Mouse (Mus musculus) embryonic facial prominence, embryonic 13.5 days (tissue): ENCODE measurements around the gene Wnt5a. TPM values are rescaled to one million over a fixed set of nuclear protein-coding genes. Genes with fewer than 3 reads are reported as not detected.

ENCODE experiments used
- ATAC-seq: fragments of 200-750 bp; cut with Nextera tagmentation; 2 replicates; pipeline ENCODE4 v1.8.0; 2017; ENCODE audit warnings: low read depth; ENCODE audit not compliant: insufficient number of reproducible peaks, insufficient read depth, low FRiP score, low TSS enrichment
- H3K27ac ChIP-seq: fragments of 300-500 bp; sonication (generic); 2 replicates; pipeline ENCODE4 v1.5.1; 2015; ENCODE audit warnings: moderate library complexity, mild to moderate bottlenecking, inconsistent platforms
- H3K27me3 ChIP-seq: fragments of 300-500 bp; sonication (generic); 2 replicates; pipeline ENCODE4 v1.6.1; 2015; ENCODE audit warnings: mild to moderate bottlenecking, inconsistent platforms
- H3K36me3 ChIP-seq: fragments of 300-500 bp; sonication (generic); 2 replicates; pipeline ENCODE4 v1.6.1; 2015; ENCODE audit warnings: mild to moderate bottlenecking, inconsistent platforms
- H3K4me1 ChIP-seq: fragments of 300-500 bp; sonication (generic); 2 replicates; pipeline ENCODE4 v1.6.1; 2015; ENCODE audit warnings: inconsistent platforms
- H3K4me2 ChIP-seq: fragments of 300-500 bp; sonication (generic); 2 replicates; pipeline ENCODE4 v1.6.1; 2015; ENCODE audit warnings: moderate library complexity, mild to moderate bottlenecking, inconsistent platforms
- H3K4me3 ChIP-seq: fragments of 300-500 bp; sonication (generic); 2 replicates; pipeline ENCODE4 v1.5.1; 2015; ENCODE audit warnings: mild to moderate bottlenecking, inconsistent platforms
- H3K9ac ChIP-seq: fragments of 300-500 bp; sonication (generic); 2 replicates; pipeline ENCODE4 v1.6.1; 2015; ENCODE audit warnings: mild to moderate bottlenecking, inconsistent platforms
- H3K9me3 ChIP-seq: fragments of 300-500 bp; sonication (generic); 2 replicates; pipeline ENCODE4 v1.6.1; 2016; ENCODE audit warnings: inconsistent platforms
- WGBS: fragments of 180-500 bp; shearing (Covaris S2); methylation state at CpG from one replicate; pipeline ENCODE4 v1.1.7; 2015; ENCODE audit warnings: mixed read lengths; 5-methylcytosine and 5-hydroxymethylcytosine counted together
- polyA plus RNA-seq: library from polyadenylated mRNA; unstranded; fragments of >200 nt; fragmentation: Nextera tagmentation; extraction: Ambion mirVana; gene quantifications from 2 replicates; pipeline ENCODE4 v1.2.1, GENCODE M21; 2015

Wnt5a gene
- polyA plus RNA-seq = 280 and 323 TPM in 2 replicates

DNA sequence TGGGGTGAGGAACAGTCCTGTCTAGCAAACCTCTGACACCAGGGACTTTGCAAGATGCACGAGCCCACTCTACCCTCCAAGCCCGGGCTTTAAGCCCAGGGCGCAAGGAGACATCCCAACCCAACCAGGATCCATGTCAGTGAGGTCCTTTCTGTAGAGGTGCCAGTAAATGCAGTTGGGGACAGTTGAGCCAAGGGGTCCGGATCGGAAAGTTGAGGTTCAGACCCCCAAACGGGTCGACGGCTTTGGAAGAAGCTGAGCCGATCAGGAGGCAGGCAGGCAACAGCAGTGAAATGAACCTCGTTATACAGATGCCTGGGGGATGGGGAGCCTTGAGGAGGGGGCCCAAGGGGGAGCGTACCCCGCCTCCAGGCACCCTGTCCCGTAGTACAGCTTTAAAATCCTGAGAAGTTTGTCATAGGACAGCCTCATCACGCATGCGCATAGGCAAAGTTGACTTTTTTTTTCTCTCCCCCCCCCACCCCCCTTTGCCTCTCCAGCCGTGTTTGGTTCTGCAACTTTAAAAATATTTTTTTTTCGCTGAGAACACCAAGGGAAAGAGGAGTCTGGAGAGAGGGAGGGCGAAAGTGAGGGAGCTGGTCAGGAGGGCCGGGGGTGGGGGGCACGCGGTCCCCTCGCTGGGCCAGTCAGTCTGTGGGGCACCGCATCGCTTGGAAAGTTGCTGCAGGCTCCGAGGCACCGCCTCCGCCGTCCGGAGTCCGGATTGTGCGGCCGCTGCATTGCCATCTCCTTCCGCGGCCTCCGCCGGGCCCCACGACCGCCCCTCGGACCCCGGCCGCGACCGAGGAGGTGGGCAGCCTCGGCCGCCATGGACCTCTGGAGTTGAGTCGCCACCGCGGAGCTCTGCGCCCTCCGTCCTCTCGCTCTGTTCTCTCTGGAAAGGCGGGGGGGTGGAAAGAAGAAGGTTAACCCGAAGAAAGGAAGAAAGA lies at the start of gene Wnt5a:
Wnt5a (plus strand) TSS at position 650 of the 950 bp plus-strand sequence.
- Histone ChIP-seq H3K27me3 (no peaks in the 10 kb centered on the region), H3K4me1 (peaks cover 12% of the 10 kb centered on the region), H3K4me3 (peak within 1 kb of the TSS; percentile 91), H3K9ac (peak within 1 kb of the TSS; percentile 100), H3K36me3 (peaks cover 6% of the 10 kb centered on the region; the same call in 1 of the 2 replicates), H3K27ac (peak within 1 kb of the TSS; percentile 100), H3K4me2 (peak within 1 kb of the TSS; percentile 87), H3K9me3 (no peaks in the 10 kb centered on the region)
- ATAC-seq = peak; percentile 52; the same call in 1 of the 2 replicates
- 1% methylated on average over 53 of the region's 53 CpGs for WGBS

DNA sequence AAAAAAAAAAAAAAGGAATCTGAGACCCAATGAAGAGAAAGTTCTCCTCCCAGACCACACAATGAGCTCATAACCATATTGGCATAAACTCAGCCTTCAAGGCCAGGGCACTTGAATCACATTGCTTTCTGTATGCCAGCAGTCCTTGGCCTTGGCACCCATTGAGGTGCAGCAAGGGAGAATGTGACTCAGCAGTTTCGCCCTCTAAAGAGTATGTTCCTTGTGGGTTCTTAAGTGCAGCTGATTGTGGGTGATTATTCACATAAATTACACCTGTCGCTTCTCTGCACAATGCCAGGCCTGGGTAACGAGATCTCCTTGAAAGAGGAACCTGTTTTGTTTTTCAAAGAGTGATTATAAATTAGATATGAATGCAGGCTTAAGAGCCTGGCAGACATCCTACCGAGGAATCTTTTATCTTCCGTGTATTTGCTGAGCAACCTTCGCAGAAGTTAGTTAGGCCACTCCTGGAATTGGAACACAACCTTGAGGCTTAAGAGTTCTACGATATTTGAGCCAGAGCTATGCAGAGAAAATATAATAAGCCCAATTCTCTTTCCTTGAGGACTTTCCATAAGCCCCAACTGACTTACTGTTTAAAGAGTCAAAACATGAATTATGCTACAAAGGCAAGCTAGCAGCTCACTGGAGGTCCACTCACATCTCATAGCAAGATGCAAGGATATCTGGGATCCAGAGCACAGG lies 48.0 kb upstream of the Wnt5a start:
- ATAC-seq = no peak
- Histone ChIP-seq H3K27me3 (no peaks in the 10 kb centered on the region), H3K27ac (0 out of 2 replicates have a peak overlapping the region, but pooled peaks have one; percentile 55), H3K36me3 (no peaks in the 10 kb centered on the region), H3K9ac (no peak overlapping the region), H3K4me3 (no peak overlapping the region), H3K9me3 (no peaks in the 10 kb centered on the region), H3K4me2 (no peak overlapping the region), H3K4me1 (peaks cover 25% of the 10 kb centered on the region)
- 55% methylated on average over 7 of the region's 7 CpGs for WGBS

DNA sequence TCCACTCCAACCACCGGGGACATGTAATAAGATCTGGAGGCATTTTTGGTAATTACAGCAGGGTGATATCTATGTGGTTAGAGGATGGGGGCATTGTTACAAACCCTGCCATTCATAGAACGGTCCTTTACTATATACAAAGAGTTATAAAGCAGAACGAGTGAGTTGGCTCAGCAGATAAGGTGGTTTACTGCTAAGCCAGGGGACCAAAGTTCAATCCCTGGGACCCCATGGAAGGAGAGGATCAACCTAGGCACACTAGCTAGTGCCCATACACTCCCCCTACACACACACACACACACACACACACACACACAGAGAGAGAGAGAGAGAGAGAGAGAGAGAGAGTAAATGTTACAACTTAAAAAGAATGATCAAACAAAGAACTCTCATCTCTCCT lies 47.1 kb upstream of the Wnt5a start:
- Histone ChIP-seq H3K27ac (no peak overlapping the region), H3K4me2 (no peak overlapping the region), H3K36me3 (no peaks in the 10 kb centered on the region), H3K9ac (no peak overlapping the region), H3K4me3 (no peak overlapping the region), H3K9me3 (no peaks in the 10 kb centered on the region), H3K4me1 (peaks cover 21% of the 10 kb centered on the region), H3K27me3 (no peaks in the 10 kb centered on the region)
- 32% methylated on average over 3 of the region's 3 CpGs for WGBS
- ATAC-seq = no peak

DNA sequence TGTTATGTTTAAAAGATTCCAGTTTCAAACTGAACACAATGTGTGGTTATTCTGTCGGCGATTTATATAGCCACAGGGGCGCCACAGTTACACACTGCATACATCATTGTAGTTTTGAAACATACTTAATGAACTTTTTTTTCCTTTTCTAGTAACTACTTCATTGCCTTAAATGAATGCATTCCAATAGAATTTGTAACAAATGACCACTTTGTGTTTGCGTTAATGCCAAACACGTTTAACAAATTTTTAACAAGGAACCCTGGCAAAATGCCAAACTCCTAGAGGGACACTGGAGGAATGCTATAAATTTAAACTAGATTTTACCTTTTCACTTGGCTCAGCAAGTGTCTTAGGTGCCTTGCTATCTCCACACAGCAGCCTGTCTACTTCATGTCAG lies 36.6 kb upstream of the Wnt5a start:
- Histone ChIP-seq H3K9ac (no peak overlapping the region), H3K9me3 (no peaks in the 10 kb centered on the region), H3K4me1 (peaks cover 34% of the 10 kb centered on the region), H3K27ac (no peak overlapping the region), H3K4me3 (no peak overlapping the region), H3K27me3 (no peaks in the 10 kb centered on the region), H3K4me2 (no peak overlapping the region), H3K36me3 (no peaks in the 10 kb centered on the region)
- 53% methylated on average over 5 of the region's 5 CpGs for WGBS
- ATAC-seq = no peak

DNA sequence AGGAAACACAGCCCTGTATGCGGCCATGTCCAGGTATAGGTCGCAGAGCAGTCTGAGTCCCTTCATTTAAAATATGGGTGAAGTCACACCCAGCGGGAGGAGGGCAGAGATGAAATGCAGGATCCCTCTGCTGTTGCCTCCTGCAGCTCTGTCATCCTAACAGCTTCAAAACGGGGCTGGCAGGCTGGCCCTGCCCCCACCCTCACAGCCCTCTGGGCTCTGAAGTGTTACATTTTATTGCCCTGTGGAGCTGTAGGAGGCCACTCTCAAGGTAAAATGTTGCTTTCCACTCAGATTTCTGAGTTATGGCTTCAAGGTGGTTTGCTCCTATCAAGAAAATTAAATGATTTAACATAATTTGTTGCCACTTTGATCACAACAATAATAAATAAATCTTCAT lies 34.9 kb upstream of the Wnt5a start:
- Histone ChIP-seq H3K4me1 (peaks cover 36% of the 10 kb centered on the region), H3K9ac (no peak overlapping the region), H3K4me2 (no peak overlapping the region), H3K27ac (no peak overlapping the region), H3K27me3 (no peaks in the 10 kb centered on the region), H3K4me3 (no peak overlapping the region), H3K36me3 (no peaks in the 10 kb centered on the region), H3K9me3 (no peaks in the 10 kb centered on the region)
- no peak for ATAC-seq
- WGBS = 27% methylated on average over 4 of the region's 4 CpGs

DNA sequence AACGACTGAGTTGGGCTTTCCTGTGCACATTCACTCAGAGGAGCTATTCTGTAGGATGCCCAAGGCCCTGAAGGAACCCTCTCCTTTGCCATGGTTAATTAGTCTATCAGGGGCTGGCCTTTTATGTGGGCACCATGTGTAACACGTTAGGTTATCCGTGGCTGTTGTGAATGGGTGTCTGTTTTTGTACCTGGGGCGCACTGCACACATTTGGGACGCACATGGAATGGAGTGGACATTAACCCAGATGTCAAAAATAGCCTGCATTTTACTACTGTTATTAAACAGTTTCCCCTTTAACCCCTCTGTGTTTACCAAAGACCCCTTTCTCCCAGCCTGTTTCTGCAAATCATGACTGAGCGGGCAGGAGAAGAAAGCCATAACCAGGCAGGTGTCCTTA lies 34.3 kb upstream of the Wnt5a start:
- H3K4me2 ChIP-seq = no peak overlapping the region
- H3K9ac ChIP-seq = no peak overlapping the region
- WGBS = 49% methylated on average over 6 of the region's 6 CpGs
- H3K4me3 ChIP-seq = no peak overlapping the region
- ATAC-seq = no peak
- no peak overlapping the region for H3K27ac ChIP-seq
- no peaks in the 10 kb centered on the region for H3K27me3 ChIP-seq
- H3K4me1 ChIP-seq = peaks cover 34% of the 10 kb centered on the region
- H3K36me3 ChIP-seq = no peaks in the 10 kb centered on the region
- no peaks in the 10 kb centered on the region for H3K9me3 ChIP-seq

DNA sequence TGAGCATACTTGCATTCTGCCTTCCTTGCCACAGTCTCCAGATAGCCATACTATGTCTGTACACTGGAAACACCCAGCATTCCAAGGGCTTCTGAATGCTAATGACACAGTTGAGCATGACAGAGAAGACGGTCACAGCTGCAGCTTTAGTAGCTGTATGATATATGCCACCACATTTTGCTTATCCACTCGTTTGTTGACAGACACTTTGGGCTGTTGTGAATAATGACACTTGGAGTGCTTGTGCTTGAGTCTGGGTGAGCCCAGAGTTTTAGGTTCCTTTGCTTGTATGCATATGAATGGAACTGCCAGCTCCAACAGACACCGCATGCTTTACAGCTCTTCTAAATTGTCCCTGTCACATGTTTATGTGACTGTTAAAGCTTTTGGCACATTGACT lies 29.5 kb upstream of the Wnt5a start:
- H3K4me2 ChIP-seq = no peak overlapping the region
- H3K27me3 ChIP-seq = no peaks in the 10 kb centered on the region
- H3K9ac ChIP-seq = no peak overlapping the region
- 0 out of 2 replicates have a peak, but pooled peaks cover 2% of the 10 kb centered on the region for H3K4me1 ChIP-seq
- ATAC-seq = no peak
- WGBS = 66% methylated on average over 3 of the region's 3 CpGs
- no peak overlapping the region for H3K4me3 ChIP-seq
- no peaks in the 10 kb centered on the region for H3K9me3 ChIP-seq
- no peaks in the 10 kb centered on the region for H3K36me3 ChIP-seq
- no peak overlapping the region for H3K27ac ChIP-seq

DNA sequence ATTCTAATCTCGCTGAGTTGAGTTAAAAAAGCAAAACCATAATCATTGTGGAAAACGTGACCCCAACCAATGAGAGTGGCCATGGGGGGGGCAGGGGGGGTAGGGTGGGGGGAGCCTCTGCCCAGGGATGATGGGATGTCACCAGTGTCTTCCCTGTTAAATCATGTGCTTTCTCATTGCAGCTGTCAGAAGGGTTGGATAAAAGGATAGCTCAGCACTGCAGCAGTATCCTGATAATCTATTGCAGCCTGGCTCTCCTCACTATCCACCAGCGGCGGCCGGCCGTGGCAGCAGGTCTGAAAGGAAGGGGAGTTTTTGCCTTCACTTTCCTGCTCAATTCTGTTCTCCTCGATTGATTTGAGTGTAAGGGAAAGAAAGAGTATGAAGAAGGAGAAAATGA lies 29.1 kb upstream of the Wnt5a start:
- 51% methylated on average over 7 of the region's 7 CpGs for WGBS
- no peak for ATAC-seq

DNA sequence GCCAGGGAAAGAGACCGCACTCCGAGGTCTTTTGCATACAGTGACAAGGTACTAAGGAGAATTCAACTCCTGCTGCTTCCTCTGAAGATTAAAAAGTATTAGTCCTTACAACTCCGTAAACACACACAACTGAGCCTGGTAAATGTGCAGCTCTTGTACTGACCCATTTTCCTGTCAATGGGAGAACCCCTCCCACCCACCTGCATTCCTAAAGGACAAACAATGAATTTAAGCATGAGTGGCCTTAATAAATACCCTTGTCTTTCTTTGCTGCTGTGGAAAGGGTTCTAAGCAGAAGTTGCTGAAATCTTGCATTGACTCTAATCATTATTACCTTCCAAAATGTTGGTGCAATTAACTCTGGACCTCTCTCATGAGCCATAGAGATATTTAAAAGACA lies 27.8 kb upstream of the Wnt5a start:
- H3K9me3 ChIP-seq = no peaks in the 10 kb centered on the region
- no peak overlapping the region for H3K4me2 ChIP-seq
- H3K36me3 ChIP-seq = no peaks in the 10 kb centered on the region
- H3K27me3 ChIP-seq = no peaks in the 10 kb centered on the region
- 75% methylated on average over 3 of the region's 3 CpGs for WGBS
- no peak for ATAC-seq
- no peak overlapping the region for H3K27ac ChIP-seq
- 0 out of 2 replicates have a peak, but pooled peaks cover 2% of the 10 kb centered on the region for H3K4me1 ChIP-seq
- H3K4me3 ChIP-seq = no peak overlapping the region
- H3K9ac ChIP-seq = no peak overlapping the region

More for the DNA sequence above, 29.1 kb upstream of the Wnt5a start:
- Histone ChIP-seq H3K36me3 (no peaks in the 10 kb centered on the region), H3K27ac (no peak overlapping the region), H3K9me3 (no peaks in the 10 kb centered on the region), H3K4me1 (0 out of 2 replicates have a peak, but pooled peaks cover 2% of the 10 kb centered on the region), H3K27me3 (no peaks in the 10 kb centered on the region), H3K4me3 (no peak overlapping the region), H3K9ac (no peak overlapping the region), H3K4me2 (no peak overlapping the region)

DNA sequence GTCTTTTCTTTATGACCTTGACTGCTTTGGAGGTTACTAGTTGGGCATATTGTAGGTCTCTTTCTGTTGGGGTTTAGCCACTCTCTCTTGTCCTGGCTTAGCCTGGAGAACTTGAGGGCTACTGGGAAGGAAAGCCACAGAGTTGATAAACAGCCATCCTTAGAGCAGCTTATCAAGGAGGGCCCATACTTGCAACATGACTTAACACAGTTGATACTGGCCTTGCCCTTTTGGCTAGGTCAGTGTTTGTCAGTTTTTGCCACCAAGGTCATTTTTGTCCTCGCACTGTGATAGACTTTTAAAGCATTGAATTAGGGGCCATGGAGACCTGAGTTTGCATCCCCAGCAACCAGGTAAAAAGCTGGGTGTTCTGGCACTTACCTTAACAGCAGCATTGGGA lies 23.7 kb upstream of the Wnt5a start:
- Histone ChIP-seq H3K9me3 (no peaks in the 10 kb centered on the region), H3K27ac (no peak overlapping the region), H3K36me3 (no peaks in the 10 kb centered on the region), H3K4me1 (no peaks in the 10 kb centered on the region), H3K27me3 (no peaks in the 10 kb centered on the region), H3K9ac (no peak overlapping the region), H3K4me3 (no peak overlapping the region), H3K4me2 (no peak overlapping the region)
- 96% methylated on average over 1 of the region's 1 CpGs for WGBS
- no peak for ATAC-seq

DNA sequence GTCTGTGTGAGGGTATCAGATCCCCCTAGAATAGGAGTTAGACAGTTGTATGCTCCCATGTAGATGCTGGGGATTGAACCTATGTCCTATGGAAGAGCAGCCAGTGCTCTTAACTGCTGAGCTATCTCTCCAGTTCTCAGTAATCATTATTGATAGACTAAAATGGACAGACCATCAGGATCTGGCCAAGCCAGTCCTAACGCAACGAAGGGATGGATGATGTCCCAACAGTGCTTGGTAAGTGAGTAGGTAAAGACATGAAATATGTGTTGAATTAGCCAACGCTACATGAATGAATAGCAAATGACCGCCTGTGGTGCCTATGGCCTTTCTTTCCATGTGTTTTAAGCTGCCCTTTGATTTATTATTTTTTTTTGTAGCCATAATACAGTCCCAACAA lies 10.7 kb upstream of the Wnt5a start:
- 87% methylated on average over 4 of the region's 4 CpGs for WGBS
- no peak overlapping the region for H3K4me3 ChIP-seq
- no peaks in the 10 kb centered on the region for H3K9me3 ChIP-seq
- no peaks in the 10 kb centered on the region for H3K36me3 ChIP-seq
- H3K4me2 ChIP-seq = no peak overlapping the region
- H3K9ac ChIP-seq = no peak overlapping the region
- no peaks in the 10 kb centered on the region for H3K4me1 ChIP-seq
- no peaks in the 10 kb centered on the region for H3K27me3 ChIP-seq
- H3K27ac ChIP-seq = no peak overlapping the region
- ATAC-seq = no peak
